Mouse (Mus musculus): ENCODE measurements around the gene Sall2.
"Not testable (repeated sequence)": the region's sequence is repeated elsewhere in the genome, so short reads cannot be mapped to it uniquely, and the experiment has no call there.

The Sall2 gene

DNA sequence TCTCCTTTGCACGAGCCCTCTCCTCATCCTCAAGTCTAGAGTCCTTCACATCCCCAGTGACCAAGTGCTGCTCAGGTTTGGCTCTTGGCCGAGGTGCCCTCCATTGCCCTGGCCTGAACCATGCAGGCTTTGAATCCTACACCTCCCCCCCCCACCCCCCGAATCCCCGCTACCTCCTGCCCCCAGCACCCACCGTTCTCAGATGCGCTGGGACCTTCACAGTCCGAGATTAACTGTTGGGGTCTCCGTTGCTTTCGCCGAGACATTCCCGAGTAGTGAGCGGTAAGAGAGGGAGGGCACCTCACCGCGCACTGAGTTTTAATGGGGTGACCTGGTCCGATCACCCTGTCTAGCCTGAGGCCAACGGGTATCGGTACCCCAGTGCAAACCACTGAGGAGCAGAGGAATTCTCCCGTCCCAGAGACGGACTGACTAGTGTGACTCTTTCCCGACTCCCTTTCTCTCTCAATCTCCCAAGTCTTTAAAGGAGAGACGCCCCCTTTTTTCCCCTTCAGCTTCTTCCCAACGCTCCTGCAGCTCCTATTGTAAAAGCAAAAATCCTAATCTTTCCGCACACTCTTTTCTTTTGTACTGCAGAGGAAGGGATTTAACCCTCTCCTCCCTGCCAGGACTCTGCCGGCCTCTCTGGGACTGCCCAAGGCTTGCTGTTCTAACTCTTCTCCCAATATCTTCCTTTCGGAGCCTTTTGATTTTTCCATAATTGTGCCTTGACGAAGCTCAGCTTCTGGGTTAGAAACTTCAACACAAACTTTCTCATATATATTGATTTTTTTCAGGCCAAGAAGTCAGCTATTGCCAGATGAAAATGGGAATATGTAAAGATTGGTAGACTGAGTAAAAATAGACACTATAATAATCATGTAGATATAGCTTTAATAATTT, at the start of gene Sall2:
Gene Sall2, minus strand, starts transcription at position 853 of the 903 bp plus-strand sequence.
- DNase-seq (ENCODE audit: low spot score in 2 of 2), result no peak

DNA sequence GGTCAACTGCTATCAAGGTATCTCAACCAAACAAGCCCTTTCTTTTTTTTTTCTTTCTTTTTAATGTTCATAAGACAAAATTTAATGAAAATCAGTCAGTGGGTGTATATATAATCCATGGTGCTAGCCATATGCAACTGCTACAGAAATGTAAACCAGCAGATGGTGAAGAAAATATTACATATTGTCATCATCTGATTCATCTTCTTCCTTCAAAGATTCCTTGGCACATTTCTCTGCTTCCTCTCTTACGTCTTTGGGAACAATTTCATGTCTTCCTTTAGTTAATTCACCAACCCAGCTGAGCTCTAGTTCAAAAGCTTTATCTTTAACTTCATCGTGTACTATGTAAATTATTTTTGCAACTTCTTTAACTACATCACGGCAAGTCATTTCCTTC, 40.2 kb upstream of the Sall2 start:
- DNase-seq (ENCODE audit: low spot score in 2 of 2), result no peak

GRCm38 (mm10) chr14:52356308-52356707, 27.7 kb upstream of the Sall2 start, which contains the start of gene Olfr1513:
Olfr1513 (minus strand) TSS chr14:52356408.
- no peak for DNase-seq (ENCODE audit: low spot score in 2 of 2)

DNA sequence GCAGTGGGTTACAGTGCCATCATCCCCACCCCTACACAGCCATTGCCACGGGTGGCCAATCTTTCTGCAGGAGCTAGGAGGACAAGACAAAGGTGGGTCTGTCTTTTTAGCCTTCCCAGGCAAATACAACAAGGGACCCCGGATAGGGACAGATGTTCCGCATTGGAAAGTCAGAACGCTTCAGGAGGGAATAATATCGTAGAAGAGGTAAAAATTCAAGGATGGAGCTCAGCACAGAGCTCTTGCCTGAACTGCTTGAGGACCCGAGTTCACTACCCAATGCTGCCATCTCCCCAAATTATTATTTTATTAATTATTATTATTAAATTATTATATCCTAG, 10.9 kb upstream of the Sall2 start:
- no peak for DNase-seq (ENCODE audit: low spot score in 2 of 2)

- peak; percentile 17 to 60 for DNase-seq (ENCODE audit: low spot score in 2 of 2)
These were observed 10.4 kb upstream of the Sall2 start for GRCm38 (mm10) chr14:52338751-52339511.

- DNase-seq (ENCODE audit: low spot score in 2 of 2), result no peak
These were observed 3.6 kb upstream of the Sall2 start for GRCm38 (mm10) chr14:52332171-52332570.

GRCm38 (mm10) chr14:52331069-52331750, 2.6 kb upstream of the Sall2 start:
- no peak for DNase-seq (ENCODE audit: low spot score in 2 of 2)

GRCm38 (mm10) chr14:52327375-52327901, 1.1 kb downstream of the Sall2 start:
- DNase-seq (ENCODE audit: low spot score in 2 of 2), result no peak

GRCm38 (mm10) chr14:52325890-52326289, 2.7 kb downstream of the Sall2 start:
- DNase-seq (ENCODE audit: low spot score in 2 of 2), result no peak

- no peak for DNase-seq (ENCODE audit: low spot score in 2 of 2)
These were observed 9.2 kb downstream of the Sall2 start for GRCm38 (mm10) chr14:52319361-52319760.

GRCm38 (mm10) chr14:52316441-52317225, 11.9 kb downstream of the Sall2 start:
- DNase-seq (ENCODE audit: low spot score in 2 of 2), result no peak

GRCm38 (mm10) chr14:52315792-52316440, 12.6 kb downstream of the Sall2 start:
- peak in 1 of 2 experiments; percentile 52 for DNase-seq (ENCODE audit: low spot score in 2 of 2)

DNA sequence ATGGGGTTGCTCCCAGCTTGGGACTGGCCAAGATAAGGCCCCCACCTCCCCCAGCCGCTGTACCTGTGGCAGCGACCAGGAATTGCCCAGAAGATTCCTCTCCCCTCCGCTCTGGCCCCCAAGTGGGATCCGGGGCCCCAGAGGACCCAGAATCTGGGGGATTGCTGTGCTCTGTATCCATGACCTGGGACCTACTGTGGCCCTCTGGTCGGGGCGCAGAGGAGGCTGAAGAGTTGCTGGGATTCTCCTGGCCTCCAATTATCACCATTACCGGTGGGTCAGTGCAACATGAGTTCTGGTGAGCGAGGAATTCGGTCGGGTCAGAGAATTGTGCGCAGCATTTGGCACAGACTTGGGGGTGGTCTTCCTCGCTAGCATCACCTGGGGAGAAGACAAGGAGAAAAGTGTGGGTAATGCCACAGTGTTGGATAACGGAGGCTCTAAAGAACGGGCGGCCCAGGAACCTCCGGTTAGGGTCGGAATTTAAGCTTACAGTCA, 13.2 kb downstream of the Sall2 start:
- DNase-seq (ENCODE audit: low spot score in 2 of 2), result no peak

- DNase-seq (ENCODE audit: low spot score in 2 of 2), result no peak
These were observed 13.8 kb downstream of the Sall2 start for GRCm38 (mm10) chr14:52314808-52315150.

- DNase-seq (ENCODE audit: low spot score in 2 of 2), result no peak
These were observed 14.4 kb downstream of the Sall2 start for GRCm38 (mm10) chr14:52313931-52314807.

GRCm38 (mm10) chr14:52310906-52311305, 17.7 kb downstream of the Sall2 start:
- DNase-seq (ENCODE audit: low spot score in 2 of 2), result no peak

DNA sequence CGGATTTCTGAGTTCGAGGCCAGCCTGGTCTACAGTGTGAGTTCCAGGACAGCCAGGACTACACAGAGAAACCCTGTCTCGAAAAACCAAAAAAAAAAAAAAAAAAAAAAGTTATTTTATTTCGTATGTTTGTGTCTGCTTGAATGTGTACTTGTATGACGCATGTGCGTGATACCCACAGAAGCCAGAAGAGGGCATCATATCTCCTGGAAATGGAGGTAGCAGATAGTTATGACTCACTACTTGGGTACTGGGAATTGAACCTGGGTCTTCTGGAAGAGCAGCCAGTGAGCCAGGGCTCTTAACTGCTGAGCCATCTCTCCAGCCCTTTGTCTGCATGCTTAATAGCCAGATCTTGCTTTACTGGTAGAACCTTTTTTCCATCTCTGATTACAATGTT, 18.2 kb downstream of the Sall2 start:
- not testable (repeated sequence) for DNase-seq (ENCODE audit: low spot score in 2 of 2)

GRCm38 (mm10) chr14:52306100-52306499, 22.5 kb downstream of the Sall2 start:
- no peak for DNase-seq (ENCODE audit: low spot score in 2 of 2)

- peak; percentile 83 to 92 for DNase-seq (ENCODE audit: low spot score in 2 of 2)
These were observed 23.8 kb downstream of the Sall2 start, which contains the start of gene Mettl3 for GRCm38 (mm10) chr14:52304644-52305271. Mettl3 (minus strand) TSS chr14:52305128.

Measured in frontal cortex, postnatal 25 days (tissue).